Mouse (Mus musculus) urinary bladder, postnatal 25 days (tissue): Measurements from ENCODE around the gene Bend6.
"Not testable (repeated sequence)": the region's sequence is repeated elsewhere in the genome, so short reads cannot be mapped to it uniquely, and the experiment has no call there.

ENCODE experiments used
- DNase-seq: peaks from one replicate; pipeline ENCODE4 v3.0.0; 2022; ENCODE audit warnings: low spot score

Bend6 gene

GRCm38 (mm10) chr1:33906927-33907326 is 689 bp downstream of the Bend6 start:
- no peak for DNase-seq

- no peak for DNase-seq
These were observed 1.4 kb downstream of the Bend6 start for GRCm38 (mm10) chr1:33906216-33906615.

DNA sequence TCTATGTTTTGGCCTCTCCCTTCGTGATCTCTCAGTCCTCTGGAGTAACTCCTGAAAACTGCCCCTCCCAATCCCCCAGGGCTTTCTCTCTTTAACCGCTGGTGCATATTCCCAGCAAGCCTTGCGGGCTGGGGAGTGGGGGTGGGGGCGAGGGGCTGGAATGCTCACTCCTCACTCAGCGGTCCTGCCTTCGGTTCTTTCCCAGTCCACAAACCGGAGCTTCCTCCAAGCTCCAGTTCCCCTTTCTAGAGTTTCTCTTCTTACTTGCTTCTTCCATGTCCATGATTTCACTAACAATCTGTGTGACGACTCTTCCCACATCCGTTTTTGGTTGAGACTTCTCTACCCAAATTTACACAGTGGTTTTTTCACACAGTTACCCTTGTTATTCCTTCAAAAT is 4.0 kb downstream of the Bend6 start:
- no peak for DNase-seq

GRCm38 (mm10) chr1:33900175-33900574 is 7.4 kb downstream of the Bend6 start:
- no peak for DNase-seq

DNA sequence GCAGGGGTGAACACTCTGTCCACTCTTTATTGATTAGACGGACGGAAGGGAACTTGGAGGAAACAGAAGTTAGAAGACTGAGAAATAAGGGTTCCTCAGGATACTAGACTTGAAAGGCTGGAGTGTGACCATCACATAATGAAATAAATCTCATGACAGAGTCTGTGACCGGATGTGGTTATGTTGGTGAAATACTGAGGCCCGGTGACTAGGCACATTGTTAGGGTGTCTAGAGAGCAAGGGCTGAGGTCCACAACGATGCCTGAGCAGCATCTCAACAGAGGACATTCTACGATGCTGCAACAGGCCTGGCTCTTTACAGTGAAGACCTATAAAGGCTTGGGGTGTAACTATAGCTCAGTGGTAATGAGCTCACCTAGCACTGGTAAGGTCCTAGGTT is 9.2 kb downstream of the Bend6 start:
- no peak for DNase-seq

DNA sequence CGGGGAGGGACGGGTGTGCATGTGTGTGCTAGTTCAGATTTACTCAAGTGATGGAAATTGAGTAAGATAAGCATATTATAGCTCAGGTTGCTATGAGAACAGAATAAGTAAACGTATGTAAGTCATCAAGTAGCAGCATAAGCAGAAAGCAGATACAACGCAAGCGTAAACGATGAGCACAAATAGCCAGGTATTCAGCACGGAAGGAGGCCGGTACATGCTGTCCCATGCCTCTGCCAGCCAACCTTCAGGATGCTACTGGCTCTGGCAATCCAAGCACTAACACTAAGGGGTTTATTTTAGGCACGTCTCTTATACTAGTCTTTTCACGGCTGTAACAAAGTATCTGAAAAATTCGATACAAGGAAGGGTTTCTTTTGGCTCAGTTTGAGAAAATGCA is 10.2 kb downstream of the Bend6 start:
- no peak for DNase-seq

GRCm38 (mm10) chr1:33896666-33897065 is 10.9 kb downstream of the Bend6 start:
- DNase-seq = no peak

DNA sequence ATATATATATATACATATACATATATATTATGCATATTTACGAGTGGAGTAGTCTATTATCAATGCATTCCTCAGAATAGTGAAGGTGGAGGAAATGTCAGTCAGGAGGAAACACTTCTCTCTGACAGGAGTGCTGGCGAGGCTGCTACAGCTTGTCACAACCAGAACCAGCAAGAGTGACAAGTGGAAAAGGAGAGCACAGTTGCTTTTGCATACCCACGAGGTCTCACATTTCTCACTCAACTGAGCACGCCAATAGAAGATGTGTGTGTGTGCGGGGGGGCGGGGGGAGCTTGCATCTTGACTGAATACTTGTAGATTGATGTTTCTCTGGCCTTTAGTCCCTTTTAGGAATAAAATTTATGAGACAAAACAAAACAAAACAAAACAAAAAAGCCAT is 11.5 kb downstream of the Bend6 start:
- DNase-seq = no peak

DNA sequence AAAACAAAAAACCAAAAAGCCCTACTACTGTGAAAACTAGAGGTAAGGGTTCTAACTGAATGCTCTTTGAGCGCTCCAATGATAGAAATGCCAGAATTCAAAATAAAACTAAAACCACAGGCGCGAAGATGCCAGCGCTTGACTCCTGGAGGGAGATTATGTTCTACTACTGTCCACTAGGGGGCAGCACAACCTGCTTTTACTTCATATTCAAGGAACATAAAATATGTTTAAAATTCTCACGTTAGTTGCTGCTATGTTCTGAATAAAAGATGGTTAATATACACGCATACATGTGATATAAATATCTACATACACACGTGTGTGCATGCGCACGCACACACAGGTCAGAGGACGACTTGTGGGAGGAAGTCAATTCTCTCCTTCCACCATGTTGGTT is 14.8 kb downstream of the Bend6 start:
- peak; percentile 64 for DNase-seq

DNA sequence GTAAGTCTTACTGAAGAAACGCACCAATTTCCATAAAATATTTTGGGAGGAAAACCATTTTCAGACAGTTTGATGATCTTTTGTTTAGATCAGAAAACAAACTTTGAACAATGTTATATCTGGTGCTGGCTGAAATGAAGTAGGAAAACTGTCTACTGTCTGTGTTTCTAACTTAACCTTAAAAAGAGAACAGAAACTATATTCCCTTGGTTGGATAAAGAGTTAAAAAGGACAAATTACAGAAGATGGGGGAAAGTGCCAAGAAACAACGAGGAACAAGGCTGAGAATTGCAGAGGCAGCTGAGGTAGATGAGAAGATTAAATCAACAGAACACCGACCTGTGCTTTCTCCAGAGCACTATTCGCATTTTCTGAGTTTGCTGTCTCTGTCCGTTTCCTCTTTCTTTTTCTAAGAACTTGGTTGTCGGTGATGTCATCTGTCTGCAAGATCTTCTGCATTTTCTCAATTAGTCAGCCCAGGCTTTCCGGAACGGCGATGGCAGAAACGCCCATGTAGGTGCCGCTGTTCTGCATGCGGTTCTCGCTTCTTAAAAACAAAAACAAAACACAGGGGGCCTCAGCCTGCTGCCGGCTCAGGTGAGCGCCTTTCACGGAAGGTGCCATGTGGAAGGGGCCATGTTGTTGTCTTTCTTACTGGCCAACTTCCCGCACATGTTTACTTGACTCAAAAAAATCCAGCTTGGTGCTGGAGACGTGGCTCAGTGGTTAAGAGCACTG is 24.3 kb downstream of the Bend6 start:
- peak; percentile 17 for DNase-seq

- no peak for DNase-seq
These were observed 29.4 kb downstream of the Bend6 start for GRCm38 (mm10) chr1:33878170-33878569.

DNA sequence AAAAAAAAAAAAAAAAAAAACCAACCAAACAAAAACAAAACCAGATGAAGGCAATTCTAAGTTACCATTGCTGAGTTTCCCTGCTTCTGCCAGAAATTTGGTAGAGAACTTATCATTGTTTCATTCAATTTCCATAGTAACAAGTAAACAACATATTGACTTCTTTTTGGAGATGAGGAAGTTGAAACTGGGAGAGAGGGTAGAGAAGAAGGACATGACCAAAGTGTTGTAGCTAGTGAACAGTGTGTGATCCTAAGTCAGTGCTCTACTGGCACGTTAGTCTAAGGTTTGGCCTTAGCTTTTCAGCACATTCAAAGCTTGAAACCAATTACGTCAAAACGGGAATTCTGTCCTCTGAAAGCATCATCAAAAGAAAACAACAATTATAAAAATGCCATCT is 31.2 kb downstream of the Bend6 start:
- no peak for DNase-seq

DNA sequence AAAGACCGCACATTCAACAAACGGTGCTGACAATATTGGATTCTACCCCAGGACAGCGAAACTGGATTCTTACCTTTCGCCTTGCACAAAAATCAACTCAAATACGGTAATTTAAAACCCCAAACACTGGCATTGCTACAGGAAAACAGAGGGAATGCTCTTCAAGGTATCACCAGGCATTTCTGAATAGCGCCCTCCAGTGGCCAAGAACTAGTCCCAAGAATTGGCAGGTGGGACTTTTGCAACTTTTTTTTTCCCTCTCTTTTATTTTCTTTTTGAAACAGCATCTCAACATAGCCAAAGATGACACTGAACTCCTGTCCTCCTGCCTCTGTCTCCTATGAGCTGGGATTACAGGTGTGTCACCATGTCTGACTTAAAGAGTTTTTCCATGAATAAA is 31.9 kb downstream of the Bend6 start:
- DNase-seq = peak; percentile 11

DNA sequence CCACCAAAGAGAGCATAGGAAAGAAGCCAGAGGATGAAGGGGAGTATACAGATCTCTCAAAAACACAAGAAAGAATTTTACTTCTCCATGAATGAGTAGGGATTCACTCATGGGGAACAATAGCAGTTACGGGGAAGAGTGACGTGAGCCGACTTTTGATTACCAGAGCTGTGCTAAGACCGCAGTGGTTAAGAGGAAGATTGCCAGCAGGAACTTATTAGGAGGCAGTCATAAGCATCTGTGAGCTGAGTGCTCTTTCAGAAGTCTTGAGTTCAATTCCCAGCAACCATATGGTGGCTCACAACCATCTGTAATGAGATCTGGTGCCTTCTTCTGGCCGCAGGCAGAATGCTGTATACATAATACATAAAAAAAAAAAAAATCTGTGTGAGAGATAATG is 34.1 kb downstream of the Bend6 start:
- DNase-seq = no peak

DNA sequence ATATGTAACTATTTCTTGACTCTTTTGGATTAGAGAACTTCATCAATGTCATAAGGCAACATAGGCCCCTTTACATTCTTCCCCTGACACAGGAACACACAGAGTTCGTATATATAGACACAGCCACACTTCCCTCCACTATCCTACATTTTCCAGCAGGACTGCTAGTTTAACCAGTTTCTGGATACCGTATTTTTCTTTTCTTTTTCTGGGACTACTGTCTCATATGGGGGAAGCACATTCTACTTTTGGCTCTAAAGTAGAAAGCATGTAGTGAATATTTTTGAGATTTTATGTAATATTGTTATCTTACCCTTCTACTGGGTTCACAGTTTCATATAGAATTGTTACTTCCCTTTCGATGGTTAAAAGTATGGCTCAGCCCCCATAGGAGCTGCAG is 38.2 kb downstream of the Bend6 start:
- DNase-seq = no peak

GRCm38 (mm10) chr1:33869031-33869430 is 38.6 kb downstream of the Bend6 start:
- DNase-seq = no peak

DNA sequence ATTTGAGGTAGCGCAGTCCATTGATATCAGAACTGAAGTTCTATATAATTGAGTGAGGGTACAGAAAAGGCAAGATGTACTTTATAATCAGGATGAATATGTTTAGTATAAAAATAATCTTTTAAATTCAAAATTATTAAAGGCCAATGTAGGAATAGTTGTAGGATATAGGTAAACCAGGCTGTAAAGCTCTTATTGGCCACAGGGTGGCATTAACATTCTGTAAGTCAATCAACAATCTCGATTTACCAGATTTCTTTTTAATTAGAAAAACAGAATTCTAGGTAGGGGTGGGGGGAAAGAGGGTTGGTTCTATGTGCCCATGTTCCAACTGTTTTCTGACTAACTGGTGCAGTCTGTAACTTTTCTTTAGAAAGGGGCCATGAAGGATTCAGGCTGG is 60.8 kb downstream of the Bend6 start:
- no peak for DNase-seq

DNA sequence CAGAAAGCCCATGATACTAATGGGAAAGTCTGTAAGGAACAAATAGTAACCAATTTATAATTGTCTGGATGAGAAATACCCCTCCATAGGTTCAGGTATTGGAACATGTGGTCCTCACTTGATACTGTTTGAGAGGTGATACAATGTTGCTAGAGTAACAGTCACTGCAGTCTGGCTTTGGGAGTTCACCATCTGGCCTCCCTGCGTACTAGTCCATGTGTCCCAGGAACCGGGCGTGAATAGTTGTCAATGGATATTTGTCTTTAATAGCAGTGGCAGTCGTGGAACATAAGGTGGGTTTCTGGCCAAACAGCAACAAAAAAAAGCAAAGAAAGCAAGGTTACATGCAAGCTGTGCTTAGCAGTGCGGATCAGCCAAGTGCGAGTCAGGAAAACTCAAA is 63.8 kb downstream of the Bend6 start:
- no peak for DNase-seq

DNA sequence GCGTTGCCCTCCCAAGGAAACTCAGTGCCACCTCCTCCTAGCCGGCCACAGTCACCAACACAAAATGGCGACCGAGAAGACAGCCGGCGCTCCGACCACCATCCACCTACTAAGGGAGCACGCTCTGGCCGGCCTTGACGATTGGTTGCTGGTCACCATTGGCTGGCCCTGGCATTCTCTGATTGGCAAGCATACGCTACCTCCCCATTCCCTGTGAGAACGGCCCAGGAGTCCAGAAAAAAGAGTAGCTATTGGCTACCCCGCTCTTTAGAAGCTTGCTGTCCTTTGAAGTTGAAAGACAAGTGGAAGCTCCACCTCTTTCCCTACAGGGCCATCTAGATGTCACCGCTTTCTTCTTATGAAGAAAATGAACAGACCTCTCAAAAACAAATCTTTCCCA is 68.7 kb downstream of the Bend6 start:
- DNase-seq = not testable (repeated sequence)

DNA sequence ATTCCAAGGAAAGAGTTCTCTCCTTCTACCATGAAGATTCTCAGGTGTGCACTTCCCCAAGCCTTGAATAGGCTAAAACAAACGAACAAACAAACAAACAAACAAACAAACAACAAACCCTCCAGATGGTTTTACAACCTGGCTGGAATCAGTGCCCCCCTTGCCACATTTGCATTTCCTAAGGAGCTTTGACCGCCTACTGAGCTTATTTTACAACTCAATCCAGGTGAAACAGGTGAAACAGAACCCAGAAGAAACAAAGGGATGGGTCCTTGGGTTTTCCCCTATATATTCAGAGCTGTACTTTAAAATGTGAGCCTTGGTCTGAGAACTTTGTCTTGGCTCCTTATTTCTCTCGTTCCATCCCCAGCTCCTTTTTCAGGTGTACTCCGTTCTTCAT is 77.0 kb downstream of the Bend6 start:
- DNase-seq = no peak

- DNase-seq = no peak
These were observed 89.7 kb downstream of the Bend6 start for GRCm38 (mm10) chr1:33817931-33818330.

DNA sequence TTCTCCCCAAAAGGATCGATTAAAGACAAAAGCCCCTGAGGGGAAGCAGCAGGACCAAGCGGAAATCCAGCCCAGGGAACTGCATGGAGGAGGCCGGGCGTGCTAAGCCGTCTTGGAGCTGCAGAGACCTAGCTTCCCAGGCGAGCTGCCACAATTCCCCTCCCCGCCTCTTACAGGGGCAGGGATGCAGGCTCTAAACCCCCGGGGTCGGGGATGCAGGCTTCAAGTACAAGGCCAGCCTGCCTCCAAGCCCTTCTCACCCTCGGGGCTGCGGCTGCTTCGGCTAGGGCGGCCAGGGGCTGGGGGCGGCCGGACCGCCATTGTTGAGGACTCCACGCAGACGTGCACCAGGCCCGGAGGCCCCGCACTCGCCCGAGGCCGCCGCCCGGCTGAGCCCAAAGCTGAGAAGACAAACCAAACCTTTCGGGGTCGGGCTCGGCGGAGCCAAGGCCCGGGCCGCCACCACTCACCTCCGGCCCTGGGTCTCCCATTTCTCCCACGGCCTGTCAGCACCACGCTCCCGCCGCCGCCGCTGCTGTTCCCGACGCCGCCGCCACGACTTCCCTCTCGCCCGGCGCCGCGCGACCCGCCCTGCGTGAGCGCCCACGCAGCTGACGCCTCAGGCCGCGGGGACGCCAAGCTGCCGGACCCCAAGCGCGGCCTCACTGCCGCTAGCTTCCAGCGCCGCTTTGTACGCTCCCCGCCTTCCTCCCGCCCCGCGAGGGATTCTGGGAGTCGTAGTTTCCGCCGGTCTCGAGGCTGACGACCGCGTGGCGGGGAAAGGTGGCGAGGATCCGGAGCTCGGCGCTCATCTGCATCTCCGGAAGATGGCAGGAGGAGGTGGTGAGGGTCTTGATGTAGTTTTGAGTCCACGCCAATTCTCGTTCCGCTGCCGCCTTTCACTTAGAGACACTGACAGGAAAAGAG is 93.5 kb downstream of the Bend6 start, which contains the start of gene Zfp451:
Gene Zfp451, minus strand, starts transcription at position 728 of the 927 bp plus-strand sequence.
- peak; percentile 88 for DNase-seq

DNA sequence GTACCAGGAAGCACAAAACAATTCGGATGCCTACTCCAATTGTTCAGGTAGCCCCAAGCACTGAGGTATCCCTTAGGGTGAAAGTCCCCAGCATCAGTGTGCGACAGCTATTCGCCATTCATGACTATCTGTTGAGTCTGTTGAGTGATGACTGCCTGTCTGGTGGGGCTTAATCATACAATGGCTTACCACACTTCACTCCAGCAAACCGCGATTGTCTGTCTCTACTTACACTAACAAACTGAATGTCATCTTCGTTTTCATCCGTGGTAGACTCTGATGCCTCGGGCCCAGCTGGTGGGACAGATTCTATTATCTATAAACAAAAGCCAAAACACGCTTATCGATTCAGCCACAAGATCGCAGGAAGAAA is 94.1 kb downstream of the Bend6 start:
- DNase-seq = peak; percentile 10
